Mouse (Mus musculus) gonadal fat pad, adult 2 months (tissue): ENCODE measurements around the gene Slc7a5. TPM values are rescaled to one million over a fixed set of nuclear protein-coding genes. Genes with fewer than 3 reads are reported as not detected.

Source experiments
- DNase-seq: peaks from one replicate; pipeline ENCODE4 v3.0.0-alpha.2; 2012; ENCODE audit warnings: low read depth
- polyA plus RNA-seq: library from polyadenylated mRNA; depleted of rRNA; stranded (reverse); fragments of >200 nt; gene quantifications from 2 replicates; pipeline ENCODE4 v1.2.3, GENCODE M21; 2012

Slc7a5 gene
- polyA plus RNA-seq, 1 experiment, result 438 TPM

DNA sequence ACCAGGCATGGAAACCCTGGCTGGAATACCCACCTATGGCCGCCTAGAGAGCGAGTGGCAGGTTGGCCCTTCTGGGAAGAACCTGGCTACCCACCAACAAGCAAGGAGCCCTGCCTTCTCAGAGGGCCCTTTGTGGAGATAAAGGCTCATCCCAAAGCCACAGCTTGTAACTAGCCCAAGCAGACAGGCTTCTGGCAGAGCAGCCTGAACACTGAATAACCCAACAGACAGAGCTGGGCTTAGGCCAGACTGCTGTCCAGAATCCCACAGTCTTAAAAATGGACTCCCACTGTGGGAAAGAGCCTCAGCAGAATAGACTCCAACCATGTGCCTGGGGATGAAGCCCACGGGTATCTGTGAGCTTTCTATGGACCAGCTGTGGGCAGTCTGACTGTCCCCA lies 23.3 kb downstream of the Slc7a5 start:
- DNase-seq, result no peak

DNA sequence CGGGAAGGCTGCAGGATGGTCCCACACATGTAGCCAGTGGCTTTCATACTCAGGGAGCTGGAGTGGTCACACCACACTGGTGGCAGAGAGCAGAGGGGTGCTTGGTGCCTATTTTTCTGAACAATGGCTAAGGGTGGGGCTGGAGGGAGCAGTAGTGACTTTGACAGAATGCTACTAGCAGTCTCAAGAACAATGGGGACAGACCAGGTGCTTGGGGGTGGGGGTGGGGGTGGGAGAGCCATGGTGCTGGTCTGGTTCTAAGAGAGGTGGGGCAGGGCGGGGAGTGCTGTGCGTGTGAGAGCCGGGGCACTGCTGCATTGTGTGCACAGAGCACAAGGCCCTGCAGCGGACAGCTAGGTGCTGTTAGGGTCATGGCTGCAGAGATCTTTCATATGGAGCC lies 25.6 kb downstream of the Slc7a5 start:
- DNase-seq, result no peak

GRCm38 (mm10) chr8:121880818-121881217 lies 26.7 kb downstream of the Slc7a5 start:
- no peak for DNase-seq

GRCm38 (mm10) chr8:121879712-121880111 lies 27.8 kb downstream of the Slc7a5 start:
- DNase-seq, result no peak

GRCm38 (mm10) chr8:121877828-121878480 lies 29.5 kb downstream of the Slc7a5 start:
- DNase-seq, result no peak

- no peak for DNase-seq
Measured at GRCm38 (mm10) chr8:121877212-121877611, 30.3 kb downstream of the Slc7a5 start.

- DNase-seq, result no peak
Measured at GRCm38 (mm10) chr8:121875517-121875916, 32.0 kb downstream of the Slc7a5 start.

DNA sequence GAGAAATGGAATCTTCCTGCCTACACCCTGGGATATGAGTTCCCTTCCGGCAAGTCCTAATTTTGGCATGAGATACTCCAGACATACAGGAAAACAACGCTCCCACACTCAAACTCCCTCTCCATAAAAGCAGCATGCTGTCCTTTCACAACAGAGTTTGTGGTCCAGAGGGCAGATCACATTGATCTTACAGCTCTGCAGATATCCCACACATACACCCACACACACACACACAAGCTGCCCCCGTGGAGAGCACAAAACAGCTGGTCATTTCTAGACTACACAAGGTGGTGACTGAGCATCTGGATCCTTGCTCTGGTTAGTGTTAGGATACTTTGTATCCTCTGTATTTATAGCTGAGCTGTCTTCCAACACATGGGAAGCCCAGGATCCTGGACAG lies 32.4 kb downstream of the Slc7a5 start:
- no peak for DNase-seq

DNA sequence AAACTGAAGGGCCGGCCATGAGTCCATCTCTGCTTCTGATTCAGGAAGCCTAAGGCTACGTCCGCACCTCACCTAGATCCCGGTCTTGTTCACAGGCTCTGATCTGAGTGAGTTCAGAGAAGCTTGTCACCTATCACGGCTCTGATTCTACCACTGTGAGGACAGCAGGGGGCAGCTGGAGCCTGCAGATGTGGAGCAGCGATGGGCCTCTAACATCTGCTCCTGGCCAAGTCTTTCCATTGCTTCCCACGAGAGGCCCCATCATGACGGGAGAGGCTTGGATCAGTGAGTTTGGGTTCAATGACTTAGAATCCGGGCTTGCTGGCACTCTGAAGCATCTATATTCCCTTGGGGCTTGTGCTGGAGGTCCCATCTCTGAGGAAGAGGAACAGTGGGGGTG lies 33.5 kb downstream of the Slc7a5 start:
- no peak for DNase-seq

GRCm38 (mm10) chr8:121871833-121872440 lies 35.6 kb downstream of the Slc7a5 start:
- DNase-seq, result no peak

- DNase-seq, result no peak
Measured at GRCm38 (mm10) chr8:121870190-121870589, 37.3 kb downstream of the Slc7a5 start.

- no peak for DNase-seq
Measured at GRCm38 (mm10) chr8:121868896-121869295, 38.6 kb downstream of the Slc7a5 start.

DNA sequence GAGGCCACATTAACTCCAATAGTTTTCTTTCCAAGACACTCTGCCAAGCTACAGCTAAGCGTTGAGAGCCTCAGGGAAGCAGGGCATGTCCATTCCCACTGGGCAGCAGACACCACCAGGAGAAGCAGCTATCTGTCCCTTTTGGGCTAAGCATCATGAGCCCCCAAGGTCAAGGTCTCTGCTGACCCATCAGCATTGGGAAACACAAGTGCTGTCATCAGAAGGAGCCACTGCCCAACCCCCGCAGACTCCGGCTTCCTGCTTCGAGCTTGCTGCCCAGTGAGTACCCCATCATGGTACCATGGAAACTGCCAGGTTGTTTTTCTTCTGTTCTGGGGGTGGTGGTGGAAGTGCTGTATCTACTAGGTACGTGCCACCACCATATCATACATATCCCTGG lies 39.3 kb downstream of the Slc7a5 start:
- no peak for DNase-seq

GRCm38 (mm10) chr8:121865356-121865755 lies 42.1 kb downstream of the Slc7a5 start:
- no peak for DNase-seq

DNA sequence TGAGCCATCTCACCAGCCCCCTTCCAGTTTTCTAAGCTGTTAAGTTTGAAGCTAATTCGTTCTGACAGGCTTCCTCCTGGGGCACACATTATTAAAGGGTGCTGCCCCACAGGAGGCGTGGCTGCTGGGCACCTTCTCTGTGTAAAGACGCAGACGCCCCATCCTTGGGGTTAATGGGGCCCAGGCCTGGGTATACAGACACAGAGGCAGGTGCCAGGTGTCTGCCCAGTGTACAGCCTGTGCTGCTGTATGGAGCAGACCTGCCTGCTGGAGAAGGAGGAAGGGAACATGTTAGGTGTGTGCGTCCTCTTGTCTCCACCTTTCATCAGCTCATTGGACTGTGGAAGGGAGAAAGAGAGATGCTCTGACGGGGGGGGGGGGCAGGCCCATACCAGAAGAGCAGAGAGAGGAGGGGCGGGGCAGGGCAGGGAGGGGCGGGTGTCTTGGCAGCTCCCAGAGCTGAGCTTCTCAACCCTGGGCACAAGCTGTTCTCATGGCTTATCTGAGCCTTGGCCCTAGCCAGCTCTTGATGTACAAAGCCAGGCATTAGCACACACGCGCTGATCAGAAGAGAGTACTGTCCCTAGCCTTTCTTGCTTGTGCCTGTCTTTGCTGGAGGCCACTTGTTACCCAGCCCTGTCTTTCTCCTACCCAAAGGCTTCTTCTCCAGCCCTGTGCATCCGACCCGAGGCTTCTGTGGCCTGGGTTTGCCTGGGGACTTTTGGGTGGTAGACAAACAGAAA lies 45.5 kb downstream of the Slc7a5 start:
- no peak for DNase-seq

DNA sequence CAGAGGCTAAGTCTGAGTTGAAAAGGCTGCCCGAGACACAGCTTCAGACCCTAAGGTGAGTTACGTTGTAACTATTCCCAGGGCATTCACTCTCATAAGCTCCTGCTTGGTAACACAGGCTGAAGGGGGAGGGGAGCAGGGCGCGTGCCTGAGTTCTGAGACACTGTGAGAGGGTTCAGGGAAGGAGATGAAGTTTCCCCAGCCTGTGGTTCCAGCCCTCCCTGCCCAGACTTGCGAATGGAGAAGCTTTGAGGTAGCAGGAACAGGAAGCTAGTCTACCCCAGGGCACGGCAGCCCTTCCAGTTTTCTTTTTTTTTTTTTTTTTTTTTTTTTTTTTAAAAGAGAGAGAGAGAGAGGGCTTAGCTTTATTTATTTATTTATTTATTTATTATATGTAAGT lies 46.2 kb downstream of the Slc7a5 start:
- no peak for DNase-seq

GRCm38 (mm10) chr8:121857747-121858146 lies 49.7 kb downstream of the Slc7a5 start:
- DNase-seq, result no peak

- no peak for DNase-seq
Measured at GRCm38 (mm10) chr8:121857331-121857730, 50.2 kb downstream of the Slc7a5 start.

- no peak for DNase-seq
Measured at GRCm38 (mm10) chr8:121856071-121856746, 51.3 kb downstream of the Slc7a5 start.

- no peak for DNase-seq
Measured at GRCm38 (mm10) chr8:121853586-121853985, 53.9 kb downstream of the Slc7a5 start.

GRCm38 (mm10) chr8:121852464-121852863 lies 55.0 kb downstream of the Slc7a5 start:
- no peak for DNase-seq

DNA sequence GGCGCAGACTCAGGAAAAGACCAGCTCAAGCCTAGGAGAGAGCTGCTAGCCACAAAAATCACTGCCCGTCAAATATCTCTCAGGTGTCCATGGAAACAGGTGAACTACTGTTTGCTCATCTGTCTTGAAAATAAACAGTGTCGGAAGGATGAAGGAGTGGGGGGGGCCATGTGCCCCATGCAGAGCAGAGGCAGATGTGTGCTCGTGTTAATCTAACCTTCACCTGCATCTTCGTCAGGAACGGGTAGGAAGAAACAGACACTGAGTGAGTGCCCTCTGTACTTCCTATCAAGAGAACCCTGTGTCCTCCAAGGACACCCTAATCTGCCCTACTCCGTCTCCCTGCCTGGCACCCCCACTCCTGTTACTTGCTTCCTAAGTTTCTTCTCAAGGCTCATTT lies 55.8 kb downstream of the Slc7a5 start:
- DNase-seq, result no peak
